Mouse (Mus musculus) midbrain, embryonic 16.5 days (tissue): Measurements from ENCODE around the gene Elob. TPM values are rescaled to one million over a fixed set of nuclear protein-coding genes. Genes with fewer than 3 reads are reported as not detected.

Experiments used
- ATAC-seq: fragments of 200-750 bp; cut with Nextera tagmentation; 2 replicates; pipeline ENCODE4 v1.8.0; 2017; ENCODE audit warnings: moderate TSS enrichment
- H3K27ac ChIP-seq: fragments of 300-500 bp; sonication (generic); 2 replicates; pipeline ENCODE4 v1.5.1; 2014; ENCODE audit warnings: mild to moderate bottlenecking, low read length, mixed read lengths
- H3K27me3 ChIP-seq: fragments of 300-500 bp; sonication (generic); 2 replicates; pipeline ENCODE4 v1.6.1; 2014; ENCODE audit warnings: low read depth, low read length, mixed read lengths; ENCODE audit not compliant: control insufficient read depth, insufficient read depth
- H3K36me3 ChIP-seq: fragments of 300-500 bp; sonication (generic); 2 replicates; pipeline ENCODE4 v1.6.1; 2014; ENCODE audit warnings: mild to moderate bottlenecking, low read length, moderate library complexity, mixed read lengths; ENCODE audit not compliant: control insufficient read depth, insufficient read depth
- H3K4me1 ChIP-seq: fragments of 300-500 bp; sonication (generic); 2 replicates; pipeline ENCODE4 v1.6.1; 2014; ENCODE audit warnings: mild to moderate bottlenecking, low read length, mixed read lengths; ENCODE audit not compliant: control insufficient read depth, insufficient read depth
- H3K4me2 ChIP-seq: fragments of 300-500 bp; sonication (generic); 2 replicates; pipeline ENCODE4 v1.6.1; 2014; ENCODE audit warnings: mild to moderate bottlenecking, low read length, mixed read lengths
- H3K4me3 ChIP-seq: fragments of 300-500 bp; sonication (generic); 2 replicates; pipeline ENCODE4 v1.5.1; 2014; ENCODE audit warnings: low read depth, mild to moderate bottlenecking, low read length, moderate library complexity, mixed read lengths
- H3K9ac ChIP-seq: fragments of 300-500 bp; sonication (generic); 2 replicates; pipeline ENCODE4 v1.6.1; 2014; ENCODE audit warnings: low read depth, low read length, mixed read lengths
- H3K9me3 ChIP-seq: fragments of 300-500 bp; sonication (generic); replicated peaks from 2 replicates; pipeline ENCODE4 v1.6.1; 2014; ENCODE audit warnings: mild to moderate bottlenecking, low read length, mixed read lengths; ENCODE audit not compliant: control insufficient read depth, poor library complexity, severe bottlenecking
- WGBS: fragments of 180-500 bp; shearing (Covaris S2); extraction: QIAGEN DNeasy Blood & Tissue Kit; methylation state at CpG from one replicate; pipeline ENCODE4 v1.1.7; 2014; 5-methylcytosine and 5-hydroxymethylcytosine counted together
- polyA plus RNA-seq: library from polyadenylated mRNA; unstranded; fragments of >200 nt; fragmentation: Nextera tagmentation; extraction: Ambion mirVana; gene quantifications from 2 replicates; pipeline ENCODE4 v1.2.1, GENCODE M21; 2015

Elob gene
- polyA plus RNA-seq, 1 experiment from 2014 or later: 1,162 TPM

DNA sequence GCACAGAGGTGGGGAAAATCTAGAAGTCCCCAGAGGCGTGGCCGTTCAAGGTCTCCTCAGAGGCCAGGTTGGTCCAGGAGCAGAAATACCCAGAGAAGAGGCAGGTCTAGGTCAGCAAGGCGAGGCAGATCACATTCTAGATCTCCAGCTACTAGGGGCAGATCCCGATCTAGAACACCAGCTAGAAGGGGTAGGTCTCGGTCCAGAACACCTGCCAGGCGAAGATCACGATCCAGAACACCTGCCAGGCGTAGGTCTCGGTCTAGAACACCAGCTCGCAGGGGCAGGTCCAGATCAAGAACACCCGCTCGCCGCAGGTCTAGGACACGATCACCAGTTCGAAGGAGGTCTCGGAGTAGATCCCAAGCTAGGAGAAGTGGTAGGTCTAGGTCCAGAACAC is 13.3 kb downstream of the Elob start:
- no peaks in the 10 kb centered on the region for H3K27me3 ChIP-seq
- H3K9ac ChIP-seq: no peak overlapping the region
- H3K9me3 ChIP-seq: peaks cover 17% of the 10 kb centered on the region; the same call in 1 of the 2 replicates
- H3K36me3 ChIP-seq: peaks cover 80% of the 10 kb centered on the region
- H3K27ac ChIP-seq: no peak overlapping the region
- no peak for ATAC-seq
- no peak overlapping the region for H3K4me3 ChIP-seq
- whole genome bisulfite sequencing: 98% methylated on average over 16 of the region's 16 CpGs
- no peaks in the 10 kb centered on the region for H3K4me1 ChIP-seq
- H3K4me2 ChIP-seq: no peak overlapping the region

DNA sequence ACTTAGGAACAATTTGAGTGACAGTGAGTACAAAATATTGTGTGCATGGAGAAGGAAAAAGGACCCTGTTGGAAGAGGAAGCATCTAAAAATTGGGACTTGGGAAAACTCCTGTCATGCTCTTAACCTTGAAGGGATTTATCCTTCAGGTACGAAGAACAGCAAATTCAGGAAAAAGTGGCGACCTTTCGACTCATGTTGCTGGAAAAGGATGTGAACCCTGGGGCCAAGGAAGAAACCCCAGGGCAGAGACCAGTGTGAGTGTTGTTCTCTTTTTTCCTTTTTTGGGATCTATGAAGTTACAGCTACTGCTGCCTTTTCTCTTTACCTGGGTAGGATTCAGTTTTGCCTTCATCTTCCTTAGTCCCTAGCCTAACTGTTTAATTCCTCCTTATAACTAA is 21.0 kb downstream of the Elob start:
- H3K4me3 ChIP-seq: no peak overlapping the region
- H3K9me3 ChIP-seq: no peaks in the 10 kb centered on the region
- H3K4me1 ChIP-seq: peaks cover 28% of the 10 kb centered on the region
- no peak overlapping the region for H3K4me2 ChIP-seq
- no peak overlapping the region for H3K9ac ChIP-seq
- WGBS: 94% methylated on average over 3 of the region's 3 CpGs
- no peak for ATAC-seq
- H3K27ac ChIP-seq: no peak overlapping the region
- H3K36me3 ChIP-seq: peaks cover 34% of the 10 kb centered on the region
- no peaks in the 10 kb centered on the region for H3K27me3 ChIP-seq

DNA sequence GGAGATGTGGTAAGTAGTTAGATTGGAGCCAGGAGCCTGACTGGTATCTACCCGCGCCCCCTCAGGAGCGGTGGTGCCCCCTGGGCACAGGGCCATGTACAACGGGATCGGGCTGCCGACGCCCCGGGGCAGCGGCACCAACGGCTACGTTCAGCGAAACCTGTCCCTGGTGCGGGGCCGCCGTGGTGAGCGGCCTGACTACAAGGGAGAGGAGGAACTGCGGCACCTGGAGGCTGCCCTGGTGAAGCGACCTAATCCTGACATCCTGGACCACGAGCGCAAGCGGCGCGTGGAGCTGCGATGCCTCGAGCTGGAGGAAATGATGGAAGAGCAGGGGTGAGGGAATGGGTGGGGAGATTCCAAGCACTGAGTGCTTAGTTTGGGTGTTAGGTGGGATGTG is 22.1 kb downstream of the Elob start:
- 80% methylated on average over 25 of the region's 25 CpGs for WGBS
- no peak overlapping the region for H3K27ac ChIP-seq
- peaks cover 28% of the 10 kb centered on the region for H3K4me1 ChIP-seq
- no peak overlapping the region for H3K4me3 ChIP-seq
- H3K4me2 ChIP-seq: no peak overlapping the region; the same call in 1 of the 2 replicates
- H3K9ac ChIP-seq: no peak overlapping the region
- H3K27me3 ChIP-seq: no peaks in the 10 kb centered on the region
- H3K9me3 ChIP-seq: no peaks in the 10 kb centered on the region
- H3K36me3 ChIP-seq: peaks cover 27% of the 10 kb centered on the region
- no peak for ATAC-seq

DNA sequence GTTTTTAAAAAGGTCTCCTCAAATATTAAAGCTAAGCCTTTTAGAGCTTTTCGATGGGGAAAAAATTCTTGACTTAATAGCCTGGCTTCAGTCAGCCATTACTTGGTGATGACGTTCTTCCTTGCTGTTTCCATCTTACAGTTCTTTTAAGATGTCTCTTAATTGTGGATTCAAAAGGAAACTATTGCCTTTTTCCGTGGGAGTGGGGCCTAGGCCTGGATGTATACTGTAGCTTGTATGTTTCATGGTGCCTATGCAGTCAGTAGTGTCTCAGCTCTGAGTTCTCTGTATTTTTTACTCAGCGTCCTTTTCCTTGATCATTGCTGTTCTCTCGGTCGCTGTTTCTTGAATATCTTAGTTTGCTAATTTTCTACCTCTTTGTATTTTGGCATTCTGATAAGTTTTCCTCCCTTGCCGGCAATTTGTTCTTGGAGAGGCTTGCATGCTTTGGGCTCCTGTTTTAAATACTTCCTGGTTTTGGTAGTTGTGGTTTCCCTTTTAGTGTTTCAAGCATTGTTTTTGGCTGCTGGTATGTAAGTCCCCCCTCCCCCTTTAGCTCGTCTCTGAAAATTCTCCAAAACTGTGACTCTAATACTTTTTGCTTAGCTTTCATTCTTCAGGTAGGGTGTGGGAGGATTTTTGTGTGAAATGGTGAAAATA is 24.4 kb downstream of the Elob start:
- no peak for ATAC-seq

DNA sequence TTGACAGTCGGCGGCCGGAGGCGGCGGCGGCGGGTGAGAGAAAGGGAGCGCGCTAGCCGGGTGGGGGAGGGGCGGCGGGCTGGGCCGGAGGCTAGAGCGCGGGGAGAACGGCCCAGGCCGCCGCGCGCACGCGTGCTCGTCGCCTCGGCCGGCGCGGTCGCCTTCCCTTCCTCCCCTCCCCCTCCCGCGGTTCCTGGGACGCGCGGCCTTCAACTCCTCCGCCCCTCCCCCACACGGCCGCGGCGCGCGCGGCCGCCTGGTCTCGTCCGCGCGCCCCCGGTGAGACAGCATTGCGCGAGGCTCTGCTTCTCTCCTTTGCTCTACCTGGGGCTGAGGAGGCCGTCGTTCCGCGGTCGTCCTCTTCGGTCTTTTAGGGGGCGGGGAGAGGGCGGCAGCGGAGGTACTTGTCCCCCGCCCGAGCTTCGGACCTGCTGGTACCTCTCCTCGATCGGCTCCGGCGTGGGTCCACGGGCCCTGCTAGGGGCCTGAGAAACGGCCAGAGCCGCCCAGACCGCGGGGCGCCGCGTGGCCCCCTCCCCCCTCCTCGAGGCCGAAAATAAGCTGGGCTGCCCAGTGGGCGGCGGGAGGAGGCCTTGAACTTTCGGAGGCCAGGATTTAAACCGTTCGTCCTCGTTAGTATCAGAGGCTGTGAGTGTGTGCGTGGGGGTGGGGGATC is 25.4 kb downstream of the Elob start:
- peak overlapping the region; percentile 92 for H3K9ac ChIP-seq
- ATAC-seq: peak; percentile 73
- no peaks in the 10 kb centered on the region for H3K27me3 ChIP-seq
- H3K4me1 ChIP-seq: peaks cover 28% of the 10 kb centered on the region
- H3K9me3 ChIP-seq: no peaks in the 10 kb centered on the region
- WGBS: under 1% methylated on average over 55 of the region's 83 CpGs
- peak overlapping the region; percentile 75 for H3K4me2 ChIP-seq
- H3K36me3 ChIP-seq: peaks cover 5% of the 10 kb centered on the region; the same call in 1 of the 2 replicates
- peak overlapping the region; percentile 98 for H3K27ac ChIP-seq
- peak overlapping the region; percentile 83 for H3K4me3 ChIP-seq

More for the DNA sequence above, 24.4 kb downstream of the Elob start:
- 4% methylated on average over 8 of the region's 8 CpGs for WGBS
- Histone ChIP-seq H3K36me3 (peaks cover 12% of the 10 kb centered on the region; the same call in 1 of the 2 replicates), H3K27ac (no peak overlapping the region), H3K4me3 (peak overlapping the region; percentile 83), H3K4me2 (peak overlapping the region; percentile 75), H3K27me3 (no peaks in the 10 kb centered on the region), H3K9ac (peak overlapping the region; percentile 92), H3K9me3 (no peaks in the 10 kb centered on the region), H3K4me1 (peaks cover 28% of the 10 kb centered on the region)

DNA sequence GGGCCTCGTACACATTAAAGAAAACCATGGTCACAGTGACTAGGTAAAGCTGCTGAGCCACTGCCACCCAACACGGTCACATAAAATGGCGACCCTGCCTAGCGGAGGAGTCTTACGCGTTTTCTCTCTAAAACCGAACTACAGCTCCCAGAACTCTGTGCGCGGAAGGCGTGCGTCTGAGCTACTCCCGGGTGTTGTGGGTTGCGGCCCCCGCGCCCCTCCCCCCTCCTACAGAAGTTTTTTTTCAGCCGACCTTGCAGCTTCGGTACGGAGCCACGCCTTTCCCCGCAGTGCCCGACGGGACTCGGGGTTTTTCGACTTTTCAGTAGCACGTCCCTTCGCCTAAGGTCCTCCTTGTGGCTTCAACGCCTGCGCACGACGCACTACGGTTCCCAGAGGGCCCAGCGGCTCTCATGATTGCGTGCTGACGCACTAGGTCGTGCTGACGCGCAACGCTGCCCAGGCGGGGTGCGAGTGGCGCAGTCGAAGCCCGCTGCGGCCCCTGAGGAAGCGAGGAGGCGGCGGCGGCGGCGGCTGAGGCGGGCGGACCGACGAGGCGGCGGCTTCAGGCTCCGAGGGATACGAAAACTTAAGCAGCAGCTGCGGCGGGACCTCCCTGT is 26.1 kb downstream of the Elob start:
- peaks cover 28% of the 10 kb centered on the region for H3K4me1 ChIP-seq
- ATAC-seq: peak; percentile 99
- peak overlapping the region; percentile 83 for H3K4me3 ChIP-seq
- WGBS: under 1% methylated on average over 59 of the region's 60 CpGs
- H3K27me3 ChIP-seq: no peaks in the 10 kb centered on the region
- H3K9me3 ChIP-seq: no peaks in the 10 kb centered on the region
- H3K4me2 ChIP-seq: peak overlapping the region; percentile 53
- H3K9ac ChIP-seq: peak overlapping the region; percentile 92
- peak overlapping the region; percentile 98 for H3K27ac ChIP-seq
- H3K36me3 ChIP-seq: no peaks in the 10 kb centered on the region

DNA sequence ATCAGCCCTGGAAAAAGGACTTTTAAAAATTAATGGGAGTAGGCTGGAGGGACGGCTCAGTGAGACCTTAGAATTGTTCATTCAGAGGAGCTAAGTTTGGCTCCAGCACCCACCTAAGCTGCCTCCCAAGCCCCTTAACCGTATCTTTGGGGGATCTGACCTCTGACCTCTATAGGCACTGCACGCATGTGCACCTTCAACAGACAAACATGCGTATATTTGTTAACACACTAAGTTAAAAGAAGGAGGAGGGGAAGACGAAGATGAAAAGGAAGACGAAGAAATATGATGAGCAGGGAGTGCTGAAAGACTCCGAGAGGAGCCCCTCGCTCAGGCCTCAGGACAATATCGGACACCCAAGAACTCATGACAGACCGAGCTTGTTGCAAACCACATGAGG is 27.3 kb downstream of the Elob start:
- Histone ChIP-seq H3K36me3 (no peaks in the 10 kb centered on the region), H3K27ac (no peak overlapping the region), H3K4me2 (no peak overlapping the region), H3K4me1 (peaks cover 20% of the 10 kb centered on the region), H3K9me3 (no peaks in the 10 kb centered on the region), H3K4me3 (no peak overlapping the region), H3K27me3 (no peaks in the 10 kb centered on the region), H3K9ac (no peak overlapping the region)
- no peak for ATAC-seq
- 92% methylated on average over 10 of the region's 10 CpGs for WGBS

DNA sequence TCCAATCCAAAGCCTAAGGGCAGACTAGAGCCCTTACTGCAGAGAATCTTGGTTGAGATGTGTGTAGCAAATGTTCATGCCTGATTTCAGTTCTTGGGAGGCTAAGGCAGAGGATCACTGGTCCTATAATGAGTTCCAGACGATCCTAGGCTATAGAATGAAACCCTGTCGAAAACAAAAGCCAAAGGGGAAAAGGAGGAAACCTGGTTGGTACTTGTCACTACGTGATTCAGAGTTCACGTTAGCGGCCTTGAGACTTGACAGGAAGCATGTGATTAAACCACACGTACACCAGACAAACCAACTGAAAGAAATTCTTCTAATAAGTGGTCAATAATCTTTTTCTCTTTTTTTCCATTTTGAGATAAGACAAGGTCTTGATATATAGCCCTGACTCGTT is 31.6 kb downstream of the Elob start:
- H3K4me2 ChIP-seq: no peak overlapping the region
- WGBS: 85% methylated on average over 7 of the region's 7 CpGs
- no peaks in the 10 kb centered on the region for H3K9me3 ChIP-seq
- H3K27ac ChIP-seq: no peak overlapping the region
- no peak overlapping the region for H3K4me3 ChIP-seq
- H3K9ac ChIP-seq: no peak overlapping the region
- no peaks in the 10 kb centered on the region for H3K27me3 ChIP-seq
- ATAC-seq: no peak
- no peaks in the 10 kb centered on the region for H3K36me3 ChIP-seq
- peaks cover 5% of the 10 kb centered on the region; the same call in 1 of the 2 replicates for H3K4me1 ChIP-seq

DNA sequence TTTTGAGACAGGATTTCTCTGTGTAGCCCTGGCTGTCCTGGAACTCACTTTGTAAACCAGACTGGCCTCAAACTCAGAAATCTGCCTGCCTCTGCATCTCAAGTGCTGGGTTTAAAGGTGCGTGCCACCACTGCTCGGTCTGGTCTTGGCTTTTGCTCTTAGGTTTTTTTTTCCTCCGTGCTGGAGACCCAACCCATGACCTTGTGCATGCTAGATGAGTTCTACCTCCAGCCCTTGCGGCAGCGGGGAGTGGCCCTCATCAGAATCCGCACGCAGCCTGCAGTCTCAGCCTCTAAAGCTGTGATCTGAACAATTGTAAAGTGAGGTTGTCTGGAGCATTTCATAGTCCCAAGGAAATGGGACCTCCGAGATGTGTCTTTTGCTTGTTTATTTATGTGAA is 33.6 kb downstream of the Elob start:
- no peaks in the 10 kb centered on the region for H3K9me3 ChIP-seq
- no peak overlapping the region for H3K4me2 ChIP-seq
- no peaks in the 10 kb centered on the region for H3K36me3 ChIP-seq
- H3K27me3 ChIP-seq: no peaks in the 10 kb centered on the region
- no peak overlapping the region for H3K9ac ChIP-seq
- ATAC-seq: no peak
- no peak overlapping the region for H3K27ac ChIP-seq
- no peak overlapping the region for H3K4me3 ChIP-seq
- WGBS: 95% methylated on average over 8 of the region's 8 CpGs
- peaks cover 11% of the 10 kb centered on the region; the same call in 1 of the 2 replicates for H3K4me1 ChIP-seq
